In the genomic region with DNA sequence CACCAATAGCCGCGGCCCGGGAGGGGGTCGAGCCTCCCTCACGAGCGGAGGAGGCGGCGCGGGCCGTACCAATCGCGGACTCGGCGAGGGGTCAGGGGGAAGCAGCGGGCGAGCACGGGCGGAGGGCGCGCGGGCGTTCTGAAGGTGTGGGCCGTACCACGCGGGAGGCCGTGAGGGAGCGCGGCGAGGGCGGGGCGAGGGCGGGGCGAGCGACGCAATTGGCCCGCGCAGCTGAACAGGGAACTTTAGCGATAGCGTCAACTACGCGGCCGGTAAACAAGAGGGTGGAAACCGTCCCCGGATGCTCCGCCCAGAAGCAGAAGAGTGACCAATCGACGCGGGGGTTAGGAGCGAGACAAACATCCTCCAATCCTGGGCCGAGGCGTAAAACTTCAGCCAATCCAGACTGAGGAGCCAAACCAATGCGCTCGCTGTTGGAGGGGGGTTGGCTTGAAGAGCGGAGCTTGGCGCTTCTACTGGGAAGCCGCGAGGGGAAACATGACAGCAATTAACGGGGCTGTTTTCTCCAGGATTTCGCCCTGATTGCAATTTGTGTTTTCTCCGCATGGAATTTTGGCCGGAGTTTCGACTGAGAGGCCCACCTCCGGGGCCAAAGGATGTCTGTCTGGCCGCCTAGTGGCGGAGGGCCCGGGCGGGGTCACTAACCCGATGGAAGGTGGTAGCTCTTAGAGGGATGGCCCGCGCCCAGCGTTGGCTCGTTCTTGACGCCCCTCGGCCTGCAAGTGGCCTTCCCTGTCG, we compare ENCODE assay signal across 8 mouse cellular contexts. TPM values are rescaled to one million over a fixed set of nuclear protein-coding genes. Genes with fewer than 3 reads are reported as not detected.
DNase-seq lines count a peak whose midpoint lies in the region; ATAC-seq and TF ChIP-seq lines count a peak whose summit lies in the region.

Gene Rmnd5a, minus strand, starts transcription at position 146 of the 759 bp plus-strand sequence.

- H3ac ChIP-seq in C2C12 (ENCODE audit: control insufficient read depth, insufficient read length, low read depth) (peak within 1 kb of the TSS; percentile 94), myocyte (ENCODE audit: control insufficient read depth, insufficient read length) (peak within 1 kb of the TSS; percentile 89)

- H3K36me3 ChIP-seq in C2C12 (ENCODE audit: control insufficient read depth, insufficient read depth), result no peaks in the 10 kb centered on the region
- no peaks in the 10 kb centered on the region; the same call in 1 of the 2 replicates for H3K36me3 ChIP-seq in erythroblast, embryonic 14.5 days (ENCODE audit: control insufficient read depth)
- H3K36me3 ChIP-seq in heart, embryonic 11.5 days (ENCODE audit: control insufficient read depth, insufficient read depth, low read length), result no peaks in the 10 kb centered on the region
- no peaks in the 10 kb centered on the region for H3K36me3 ChIP-seq in kidney, embryonic 16.5 days (ENCODE audit: insufficient read depth, low read length)
- H3K36me3 ChIP-seq in liver, adult 2 months (ENCODE audit: control insufficient read depth, insufficient read depth, low read length), result no peaks in the 10 kb centered on the region
- H3K36me3 ChIP-seq in myocyte (ENCODE audit: control insufficient read depth, insufficient read depth), result no peaks in the 10 kb centered on the region
- H3K36me3 ChIP-seq in splenic B cell, adult 2 months (ENCODE audit: control insufficient read depth, insufficient read depth, low read length, poor library complexity, severe bottlenecking), result no peaks in the 10 kb centered on the region

- peak within 1 kb of the TSS; percentile 93 for H3K4me2 ChIP-seq in heart, embryonic 11.5 days
- H3K4me2 ChIP-seq in kidney, embryonic 16.5 days (replicated peaks; ENCODE audit: low read depth, low read length), result peak within 1 kb of the TSS; percentile 96
- peak within 1 kb of the TSS; percentile 88 for H3K4me2 ChIP-seq in myocyte (ENCODE audit: low read depth)

- H3K79me2 ChIP-seq in C2C12 (ENCODE audit: control insufficient read depth, insufficient read depth) (peaks cover 21% of the 10 kb centered on the region), myocyte (ENCODE audit: control insufficient read depth, insufficient read depth) (peaks cover 24% of the 10 kb centered on the region)
- H3K79me2 ChIP-seq in liver, adult 2 months (ENCODE audit: control insufficient read depth, insufficient read depth, low read length), result peaks cover 29% of the 10 kb centered on the region

- peak within 1 kb of the TSS; percentile 80 for H3K4me3 ChIP-seq in C2C12 (ENCODE audit: insufficient read depth, poor library complexity, severe bottlenecking)
- H3K4me3 ChIP-seq in erythroblast, embryonic 14.5 days (replicated peaks), result peak within 1 kb of the TSS; percentile 89
- peak within 1 kb of the TSS; percentile 99 for H3K4me3 ChIP-seq in heart, embryonic 11.5 days (ENCODE audit: low read depth, low read length)
- H3K4me3 ChIP-seq in kidney, embryonic 16.5 days (ENCODE audit: low read length), result peak within 1 kb of the TSS; percentile 80
- peak within 1 kb of the TSS; percentile 82 for H3K4me3 ChIP-seq in liver, adult 2 months (ENCODE audit: insufficient read depth, low read depth, low read length)
- peak within 1 kb of the TSS; percentile 44 for H3K4me3 ChIP-seq in myocyte

- H3K27me3 ChIP-seq in C2C12 (ENCODE audit: control insufficient read depth, insufficient read depth, insufficient read length) (no peaks in the 10 kb centered on the region), myocyte (ENCODE audit: control insufficient read depth, insufficient read depth, insufficient read length) (no peaks in the 10 kb centered on the region)
- H3K27me3 ChIP-seq in erythroblast, embryonic 14.5 days (ENCODE audit: control insufficient read depth), result no peaks in the 10 kb centered on the region
- H3K27me3 ChIP-seq in heart, embryonic 11.5 days (ENCODE audit: control insufficient read depth, insufficient read depth, low read length), result no peaks in the 10 kb centered on the region
- H3K27me3 ChIP-seq in kidney, embryonic 16.5 days (ENCODE audit: insufficient read depth, low read length), result no peaks in the 10 kb centered on the region
- H3K27me3 ChIP-seq in liver, adult 2 months (ENCODE audit: control insufficient read depth, insufficient read depth, low read length), result no peaks in the 10 kb centered on the region
- H3K27me3 ChIP-seq in splenic B cell, adult 2 months (ENCODE audit: control insufficient read depth, insufficient read depth, low read length, poor library complexity, severe bottlenecking), result no peaks in the 10 kb centered on the region

- peak within 1 kb of the TSS; percentile 94 for H3K9ac ChIP-seq in heart, embryonic 11.5 days (ENCODE audit: low read depth, low read length)
- H3K9ac ChIP-seq in kidney, embryonic 16.5 days (replicated peaks; ENCODE audit: low read length), result peak within 1 kb of the TSS; percentile 94
- peak within 1 kb of the TSS; percentile 98 for H3K9ac ChIP-seq in liver, adult 2 months (ENCODE audit: low read depth, low read length)

- peak; percentile 100 for DNase-seq in brain, embryonic 14.5 days (ENCODE audit: low read depth)
- peak; percentile 97 for DNase-seq in liver, adult 2 months (ENCODE audit: extremely low read depth, low read depth, low spot score)
- peak; percentile 100 for DNase-seq in splenic B cell, adult 2 months (ENCODE audit: low read depth, low spot score)

- peaks cover 2% of the 10 kb centered on the region for H3K79me3 ChIP-seq in C2C12 (ENCODE audit: low read depth)

- peak; percentile 99 for ATAC-seq in heart, embryonic 11.5 days (replicated peaks; ENCODE audit: insufficient number of reproducible peaks, low FRiP score, low TSS enrichment)
- ATAC-seq in kidney, embryonic 16.5 days (ENCODE audit: low FRiP score, low TSS enrichment), result peak; percentile 99

- H3K9me3 ChIP-seq in erythroblast, embryonic 14.5 days (ENCODE audit: control insufficient read depth, low read length), result no peaks in the 10 kb centered on the region
- H3K9me3 ChIP-seq in heart, embryonic 11.5 days (replicated peaks; ENCODE audit: control insufficient read depth, low read length), result no peaks in the 10 kb centered on the region
- peaks cover 3% of the 10 kb centered on the region; the same call in 1 of the 2 replicates for H3K9me3 ChIP-seq in kidney, embryonic 16.5 days (ENCODE audit: low read length)

- WGBS in heart, embryonic 11.5 days (ENCODE audit: insufficient replicate concordance), result under 1% methylated on average over 74 of the region's 75 CpGs
- under 1% methylated on average over 75 of the region's 75 CpGs for WGBS in kidney, embryonic 16.5 days
- WGBS in liver, adult 2 months, result under 1% methylated on average over 75 of the region's 75 CpGs

- peak; percentile 56; the same call in 1 of the 2 replicates for TF ChIP-seq POLR2A in brain, embryonic 14.5 days (IDR thresholded peaks at IDR 0.05; ENCODE audit: borderline replicate concordance, extremely low read depth, insufficient read depth, insufficient read length, poor library complexity, severe bottlenecking)
- 0 out of 2 replicates have a peak, but pooled peaks have one; percentile 26 for TF ChIP-seq POLR2A in liver, adult 2 months (IDR thresholded peaks at IDR 0.05; ENCODE audit: extremely low read depth, insufficient read depth, low read length)
- peak; percentile 80 for TF ChIP-seq POLR2A in myocyte (IDR thresholded peaks at IDR 0.05; ENCODE audit: insufficient read length, low read depth)

- peak; percentile 43 for TF ChIP-seq CTCF in C2C12 (IDR thresholded peaks at IDR 0.05; ENCODE audit: control insufficient read depth, insufficient read depth, insufficient read length)
- peak; percentile 43; the same call in 1 of the 2 replicates for TF ChIP-seq CTCF in brain, embryonic 14.5 days (IDR thresholded peaks at IDR 0.05; ENCODE audit: borderline replicate concordance, extremely low read depth, insufficient read depth, insufficient read length)
- TF ChIP-seq CTCF in liver, adult 2 months (IDR thresholded peaks at IDR 0.05; ENCODE audit: low read depth, low read length), result peak; percentile 56

- peaks cover 42% of the 10 kb centered on the region for H3K4me1 ChIP-seq in erythroblast, embryonic 14.5 days (ENCODE audit: control insufficient read depth)
- peaks cover 25% of the 10 kb centered on the region for H3K4me1 ChIP-seq in heart, embryonic 11.5 days (ENCODE audit: control insufficient read depth, insufficient read depth, low read length)
- H3K4me1 ChIP-seq in kidney, embryonic 16.5 days (ENCODE audit: insufficient read depth, low read length), result peaks cover 31% of the 10 kb centered on the region
- peaks cover 11% of the 10 kb centered on the region for H3K4me1 ChIP-seq in liver, adult 2 months (ENCODE audit: control insufficient read depth, insufficient read depth, low read length)

- peak within 1 kb of the TSS; percentile 97 for H3K27ac ChIP-seq in heart, embryonic 11.5 days (ENCODE audit: low read depth, low read length)
- peak within 1 kb of the TSS; percentile 99 for H3K27ac ChIP-seq in kidney, embryonic 16.5 days (ENCODE audit: low read length)
- H3K27ac ChIP-seq in liver, adult 2 months (replicated peaks; ENCODE audit: insufficient read depth, low read depth, low read length), result peak within 1 kb of the TSS; percentile 95

TF ChIP-seq in C2C12, 6 proteins besides CTCF, POLR2A, EP300 and RAD21:
- no peak for TF ChIP-seq MYOG (IDR thresholded peaks at IDR 0.05; ENCODE audit: control insufficient read depth, extremely low read depth, insufficient read length)
- TF ChIP-seq CEBPB (IDR thresholded peaks at IDR 0.05; ENCODE audit: low read depth), result no peak
- no peak for TF ChIP-seq MYOD1 (IDR thresholded peaks at IDR 0.05; ENCODE audit: control insufficient read depth, insufficient read length, low read depth)
- no peak for TF ChIP-seq FOSL1 (IDR thresholded peaks at IDR 0.05; ENCODE audit: insufficient read depth, low read length, poor library complexity, severe bottlenecking)
- no peak for TF ChIP-seq MAX (IDR thresholded peaks at IDR 0.05)
- TF ChIP-seq USF1 (IDR thresholded peaks at IDR 0.05; ENCODE audit: low read depth), result no peak

TF ChIP-seq in myocyte, 11 proteins besides CTCF, POLR2A, EP300 and RAD21 (continues in another document):
- no peak for TF ChIP-seq TCF3 (IDR thresholded peaks at IDR 0.05; ENCODE audit: insufficient read length, low read depth)
- no peak for TF ChIP-seq SRF (IDR thresholded peaks at IDR 0.05; ENCODE audit: control insufficient read depth, insufficient read length, low read depth)
- TF ChIP-seq REST (IDR thresholded peaks at IDR 0.05; ENCODE audit: insufficient read depth, insufficient read length), result no peak
- no peak for TF ChIP-seq MAX (IDR thresholded peaks at IDR 0.05; ENCODE audit: low read depth)
- peak; percentile 68 for TF ChIP-seq POLR2AphosphoS2 (IDR thresholded peaks at IDR 0.05; ENCODE audit: insufficient read length, low read depth)

RNA-seq across cellular contexts. Expression of gene Rmnd5a, which starts in this region (rescaled TPM):
- polyA plus RNA-seq in C2C12 (2012; fragmentation: generic; extraction: Trizol) (4.0 TPM), myocyte (2012; fragmentation: generic; extraction: Trizol) (12.2 TPM)
- polyA plus RNA-seq in brain, embryonic 14.5 days (2012; rRNA removed), result 30.0 and 33.6 TPM in 2 replicates
- 1.1 TPM in 2 replicates for polyA plus RNA-seq in erythroblast, embryonic 14.5 days (2012)
- 6.2 and 10.0 TPM in 2 replicates for polyA plus RNA-seq in heart, embryonic 11.5 days (2014; fragmentation: Nextera tagmentation; extraction: Ambion mirVana)
- 11.4 and 12.3 TPM in 2 replicates for polyA plus RNA-seq in kidney, embryonic 16.5 days (2015; fragmentation: Nextera tagmentation; extraction: Ambion mirVana)
- total RNA-seq in liver, adult 2 months (2014; rRNA removed), result 125 and 136 TPM in 2 replicates
- polyA plus RNA-seq in liver, adult 2 months (2012; rRNA removed), result 31.1 and 35.3 TPM in 2 replicates

Comparison
In these comparisons a context has a peak if more than half of its experiments do, and no peak if none do; other contexts are left out.
1. Peak in every context shown above with its lines: DNase-seq, ATAC-seq, H3K4me3 ChIP-seq and H3K27ac ChIP-seq.
2. H3K4me3 ChIP-seq: peak in every context shown above with its lines; median percentile 99 in heart, embryonic 11.5 days; 89 in erythroblast, embryonic 14.5 days; 82 in liver, adult 2 months; 80 in C2C12; 80 in kidney, embryonic 16.5 days; 44 in myocyte.
3. POLR2A ChIP-seq: peak in every context shown above with its lines; median percentile 80 in myocyte; 56 in brain, embryonic 14.5 days; 26 in liver, adult 2 months.